Mouse (Mus musculus): ENCODE data around the gene Tgfbr2. TPM values are rescaled to one million over a fixed set of nuclear protein-coding genes. Genes with fewer than 3 reads are reported as not detected.

Tgfbr2 gene
- polyA plus RNA-seq, 1 experiment from 2014 or later: 7.8 TPM

- Histone ChIP-seq H3K4me3 (replicated peaks) (no peak overlapping the region), H3K4me2 (no peak overlapping the region), H3K9ac (no peak overlapping the region), H3K9me3 (no peaks in the 10 kb centered on the region), H3K36me3 (replicated peaks) (no peaks in the 10 kb centered on the region), H3K27ac (no peak overlapping the region), H3K4me1 (peaks cover 16% of the 10 kb centered on the region), H3K27me3 (no peaks in the 10 kb centered on the region)
- no peak for ATAC-seq (ENCODE audit: low FRiP score)
- 45% methylated on average over 8 of the region's 8 CpGs for WGBS
These were observed 37.9 kb upstream of the Tgfbr2 start for GRCm38 (mm10) chr9:116212915-116213619.

GRCm38 (mm10) chr9:116212069-116212468 lies 36.9 kb upstream of the Tgfbr2 start:
- no peaks in the 10 kb centered on the region for H3K27me3 ChIP-seq
- 90% methylated on average over 12 of the region's 12 CpGs for WGBS
- H3K36me3 ChIP-seq (replicated peaks): no peaks in the 10 kb centered on the region
- no peak for ATAC-seq (ENCODE audit: low FRiP score)
- no peaks in the 10 kb centered on the region for H3K9me3 ChIP-seq
- no peak overlapping the region for H3K4me3 ChIP-seq (replicated peaks)
- H3K27ac ChIP-seq: no peak overlapping the region
- no peak overlapping the region for H3K4me2 ChIP-seq
- H3K9ac ChIP-seq: no peak overlapping the region
- peaks cover 16% of the 10 kb centered on the region for H3K4me1 ChIP-seq

GRCm38 (mm10) chr9:116208169-116208904 lies 33.2 kb upstream of the Tgfbr2 start:
- Histone ChIP-seq H3K9me3 (no peaks in the 10 kb centered on the region), H3K27ac (no peak overlapping the region), H3K27me3 (no peaks in the 10 kb centered on the region), H3K4me1 (peaks cover 9% of the 10 kb centered on the region), H3K9ac (no peak overlapping the region), H3K36me3 (replicated peaks) (no peaks in the 10 kb centered on the region), H3K4me3 (replicated peaks) (no peak overlapping the region), H3K4me2 (no peak overlapping the region)
- WGBS: 88% methylated on average over 16 of the region's 16 CpGs
- ATAC-seq (ENCODE audit: low FRiP score): no peak

GRCm38 (mm10) chr9:116206901-116207300 lies 31.7 kb upstream of the Tgfbr2 start:
- 83% methylated on average over 2 of the region's 2 CpGs for WGBS
- no peak overlapping the region for H3K4me3 ChIP-seq (replicated peaks)
- H3K9ac ChIP-seq: no peak overlapping the region

GRCm38 (mm10) chr9:116203675-116204074 lies 28.5 kb upstream of the Tgfbr2 start:
- Histone ChIP-seq H3K9me3 (no peaks in the 10 kb centered on the region), H3K4me1 (peaks cover 7% of the 10 kb centered on the region), H3K36me3 (replicated peaks) (no peaks in the 10 kb centered on the region), H3K27me3 (no peaks in the 10 kb centered on the region), H3K9ac (no peak overlapping the region), H3K27ac (no peak overlapping the region), H3K4me3 (replicated peaks) (no peak overlapping the region), H3K4me2 (no peak overlapping the region)
- ATAC-seq (ENCODE audit: low FRiP score): no peak
- WGBS: 92% methylated on average over 1 of the region's 1 CpGs

More at GRCm38 (mm10) chr9:116206901-116207300, 31.7 kb upstream of the Tgfbr2 start:
- no peaks in the 10 kb centered on the region for H3K36me3 ChIP-seq (replicated peaks)
- H3K4me2 ChIP-seq: no peak overlapping the region
- H3K9me3 ChIP-seq: no peaks in the 10 kb centered on the region
- H3K27me3 ChIP-seq: no peaks in the 10 kb centered on the region
- no peak for ATAC-seq (ENCODE audit: low FRiP score)
- H3K4me1 ChIP-seq: no peaks in the 10 kb centered on the region
- H3K27ac ChIP-seq: no peak overlapping the region

GRCm38 (mm10) chr9:116199127-116199526 lies 24.0 kb upstream of the Tgfbr2 start:
- no peak for ATAC-seq (ENCODE audit: low FRiP score)
- no peak overlapping the region for H3K27ac ChIP-seq
- peaks cover 12% of the 10 kb centered on the region for H3K4me1 ChIP-seq
- no peaks in the 10 kb centered on the region for H3K36me3 ChIP-seq (replicated peaks)
- no peak overlapping the region for H3K9ac ChIP-seq
- no peaks in the 10 kb centered on the region for H3K27me3 ChIP-seq
- 60% methylated on average over 9 of the region's 9 CpGs for WGBS
- H3K4me2 ChIP-seq: no peak overlapping the region
- H3K4me3 ChIP-seq (replicated peaks): no peak overlapping the region
- no peaks in the 10 kb centered on the region for H3K9me3 ChIP-seq

GRCm38 (mm10) chr9:116198488-116198887 lies 23.3 kb upstream of the Tgfbr2 start:
- H3K4me2 ChIP-seq: no peak overlapping the region
- H3K36me3 ChIP-seq (replicated peaks): no peaks in the 10 kb centered on the region
- no peaks in the 10 kb centered on the region for H3K27me3 ChIP-seq
- no peak overlapping the region for H3K27ac ChIP-seq
- ATAC-seq (ENCODE audit: low FRiP score): no peak
- peaks cover 12% of the 10 kb centered on the region for H3K4me1 ChIP-seq
- H3K9me3 ChIP-seq: no peaks in the 10 kb centered on the region
- 20% methylated on average over 9 of the region's 9 CpGs for WGBS
- H3K9ac ChIP-seq: no peak overlapping the region
- H3K4me3 ChIP-seq (replicated peaks): no peak overlapping the region

- no peaks in the 10 kb centered on the region for H3K36me3 ChIP-seq (replicated peaks)
- H3K27ac ChIP-seq: no peak overlapping the region
- peaks cover 12% of the 10 kb centered on the region for H3K4me1 ChIP-seq
- no peaks in the 10 kb centered on the region for H3K9me3 ChIP-seq
- no peak overlapping the region for H3K9ac ChIP-seq
- no peak overlapping the region for H3K4me3 ChIP-seq (replicated peaks)
- ATAC-seq (ENCODE audit: low FRiP score): no peak
- H3K27me3 ChIP-seq: no peaks in the 10 kb centered on the region
- H3K4me2 ChIP-seq: no peak overlapping the region
- 81% methylated on average over 11 of the region's 11 CpGs for WGBS
These were observed 22.5 kb upstream of the Tgfbr2 start for GRCm38 (mm10) chr9:116197491-116198170.

- no peak overlapping the region for H3K4me2 ChIP-seq
- H3K27me3 ChIP-seq: no peaks in the 10 kb centered on the region
- no peaks in the 10 kb centered on the region for H3K36me3 ChIP-seq (replicated peaks)
- no peak overlapping the region for H3K27ac ChIP-seq
- H3K4me1 ChIP-seq: peaks cover 7% of the 10 kb centered on the region
- no peaks in the 10 kb centered on the region for H3K9me3 ChIP-seq
- 89% methylated on average over 4 of the region's 4 CpGs for WGBS
- no peak overlapping the region for H3K4me3 ChIP-seq (replicated peaks)
- no peak for ATAC-seq (ENCODE audit: low FRiP score)
- H3K9ac ChIP-seq: no peak overlapping the region
These were observed 18.8 kb upstream of the Tgfbr2 start for GRCm38 (mm10) chr9:116193889-116194450.

- Histone ChIP-seq H3K27me3 (no peaks in the 10 kb centered on the region), H3K9ac (no peak overlapping the region), H3K27ac (no peak overlapping the region), H3K36me3 (replicated peaks) (no peaks in the 10 kb centered on the region), H3K4me1 (peaks cover 4% of the 10 kb centered on the region), H3K4me3 (replicated peaks) (no peak overlapping the region), H3K4me2 (no peak overlapping the region), H3K9me3 (no peaks in the 10 kb centered on the region)
- ATAC-seq (ENCODE audit: low FRiP score): no peak
- WGBS: 73% methylated on average over 1 of the region's 1 CpGs
These were observed 18.3 kb upstream of the Tgfbr2 start for GRCm38 (mm10) chr9:116193535-116193881.

GRCm38 (mm10) chr9:116192826-116193534 lies 17.8 kb upstream of the Tgfbr2 start:
- Histone ChIP-seq H3K4me2 (no peak overlapping the region), H3K4me1 (no peaks in the 10 kb centered on the region), H3K36me3 (replicated peaks) (no peaks in the 10 kb centered on the region), H3K27me3 (no peaks in the 10 kb centered on the region), H3K4me3 (replicated peaks) (no peak overlapping the region), H3K27ac (no peak overlapping the region), H3K9me3 (no peaks in the 10 kb centered on the region), H3K9ac (no peak overlapping the region)
- no peak for ATAC-seq (ENCODE audit: low FRiP score)
- WGBS: 96% methylated on average over 12 of the region's 12 CpGs

GRCm38 (mm10) chr9:116192253-116192652 lies 17.1 kb upstream of the Tgfbr2 start:
- Histone ChIP-seq H3K27me3 (no peaks in the 10 kb centered on the region), H3K36me3 (replicated peaks) (no peaks in the 10 kb centered on the region), H3K9ac (no peak overlapping the region), H3K27ac (no peak overlapping the region), H3K4me1 (no peaks in the 10 kb centered on the region), H3K4me2 (no peak overlapping the region), H3K4me3 (replicated peaks) (no peak overlapping the region), H3K9me3 (no peaks in the 10 kb centered on the region)
- no peak for ATAC-seq (ENCODE audit: low FRiP score)
- 90% methylated on average over 7 of the region's 7 CpGs for WGBS
